7 mouse cellular contexts compared by ENCODE assay signal in the genomic region with DNA sequence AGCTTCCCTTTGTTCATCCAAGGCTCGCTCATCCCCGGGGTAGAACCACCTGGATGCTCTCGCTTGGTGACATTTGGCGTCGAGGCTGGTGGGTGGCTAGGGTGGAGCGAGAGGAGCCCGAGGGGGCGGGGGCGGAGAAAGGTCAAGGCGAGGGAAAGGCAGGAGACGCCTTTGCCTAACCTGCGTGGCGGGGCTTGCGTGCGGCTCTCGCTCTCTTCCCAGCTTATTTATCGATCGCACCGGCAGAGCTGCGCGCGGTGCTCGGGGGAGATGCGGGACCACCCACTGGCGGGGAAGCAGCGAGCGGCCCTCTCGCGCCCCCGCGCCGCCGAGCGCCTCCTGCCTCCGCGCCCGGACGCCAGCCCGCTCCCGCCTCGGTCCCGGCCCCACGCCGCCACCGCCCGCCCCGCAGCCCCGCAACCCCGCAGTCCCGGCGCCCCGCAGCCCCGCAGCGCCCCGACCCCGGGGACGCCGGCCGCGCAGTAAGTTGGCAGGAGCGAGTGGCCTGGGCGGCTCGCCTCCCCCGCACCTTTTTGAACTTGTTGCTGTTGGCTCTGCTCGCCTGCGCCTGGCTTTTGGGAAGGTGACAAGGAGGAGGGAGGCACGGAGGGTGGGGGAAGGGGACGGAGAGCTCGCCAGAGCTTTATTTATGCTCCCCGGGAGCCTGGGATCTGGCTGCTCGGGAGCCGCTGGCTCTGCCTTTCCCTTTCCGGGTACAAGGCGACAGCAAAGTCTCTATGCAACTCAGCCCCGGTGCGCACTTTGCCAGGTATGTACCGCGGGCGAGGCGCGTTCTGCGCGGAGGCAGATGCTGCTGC. TPM values are rescaled to one million over a fixed set of nuclear protein-coding genes. Genes with fewer than 3 reads are reported as not detected.
DNase-seq lines count a peak whose midpoint lies in the region; ATAC-seq lines count a peak whose summit lies in the region.

No protein-coding gene starts in this region.

- H3K36me3 ChIP-seq in hindbrain, embryonic 16.5 days (ENCODE audit: control insufficient read depth, insufficient read depth, low read length) = no peaks in the 10 kb centered on the region; the same call in 1 of the 2 replicates

- peak; percentile 76 for DNase-seq in adrenal gland, postnatal 14 days
- DNase-seq in cerebellum, adult 9-11 months = peak; percentile 91
- peak; percentile 37 to 68 for DNase-seq in left cerebral cortex, postnatal 10 days (ENCODE audit: extremely low spot score in 1 of 2, low spot score in 2 of 2)
- peak; percentile 70 for DNase-seq in neural tube, embryonic 10.5 days (ENCODE audit: extremely low spot score, low spot score)
- peak; percentile 20 for DNase-seq in yolk sac, embryonic 10.5 days (ENCODE audit: low spot score)

- intact Hi-C loops in left cerebral cortex, postnatal 10 days (cut with DNase I) = loop anchor here (2.0 to 10.0 kb wide), 4 partner anchors 374 to 1453 kb away; no protein-coding TSS in a partner anchor

- H3K9ac ChIP-seq in hindbrain, embryonic 16.5 days (ENCODE audit: low read depth, low read length) = peak overlapping the region; percentile 95

- peaks cover 3% of the 10 kb centered on the region; the same call in 1 of the 2 replicates for H3K4me1 ChIP-seq in hindbrain, embryonic 16.5 days (ENCODE audit: control insufficient read depth, insufficient read depth, low read depth, low read length)

- no peaks in the 10 kb centered on the region for H3K27me3 ChIP-seq in hindbrain, embryonic 16.5 days (replicated peaks; ENCODE audit: control insufficient read depth, insufficient read depth, low read length)

- WGBS in hindbrain, embryonic 16.5 days = 1% methylated on average over 69 of the region's 83 CpGs

- H3K4me3 ChIP-seq in hindbrain, embryonic 16.5 days (ENCODE audit: low read length) = peak overlapping the region; percentile 90

- H3K27ac ChIP-seq in hindbrain, embryonic 16.5 days (ENCODE audit: low read depth, low read length) = peak overlapping the region; percentile 80

- peak overlapping the region; percentile 89 for H3K4me2 ChIP-seq in hindbrain, embryonic 16.5 days (ENCODE audit: low read length)

- peak; percentile 75 for ATAC-seq in frontal cortex, adult (ENCODE audit: low TSS enrichment)
- ATAC-seq in hindbrain, embryonic 16.5 days = peak; percentile 74

- H3K9me3 ChIP-seq in hindbrain, embryonic 16.5 days (ENCODE audit: control insufficient read depth, low read length) = 0 out of 2 replicates have a peak, but pooled peaks cover 2% of the 10 kb centered on the region

RNA-seq across cellular contexts. Expression of a gene that starts 0.4 kb away (rescaled TPM):
- total RNA-seq in adrenal gland, postnatal 14 days (2021) = 1.9 and 2.9 TPM in 2 replicates
- 26.5 and 30.3 TPM in 2 replicates for polyA plus RNA-seq in hindbrain, embryonic 16.5 days (2015; fragmentation: Nextera tagmentation; extraction: Ambion mirVana)
- total RNA-seq in left cerebral cortex, postnatal 10 days (2021) = 10 to 100 TPM; 76.4 to 77.5 TPM

Comparison
In these comparisons a context has a peak if more than half of its experiments do, and no peak if none do; other contexts are left out.
1. Peak in every context shown above with its lines: DNase-seq, ATAC-seq, H3K4me3 ChIP-seq and H3K27ac ChIP-seq.
2. DNase-seq: peak in every context shown above with its lines; median percentile 91 in cerebellum, adult 9-11 months; 76 in adrenal gland, postnatal 14 days; 70 in neural tube, embryonic 10.5 days; 52 in left cerebral cortex, postnatal 10 days; 20 in yolk sac, embryonic 10.5 days.
3. RNA of a gene that starts 0.4 kb away (total RNA-seq): 76.4 to 77.5 TPM in left cerebral cortex, postnatal 10 days; 1.9 to 2.9 TPM in adrenal gland, postnatal 14 days; every median in the first group is over 10 times any median in the second.